Mouse (Mus musculus) MEL (cell line): ENCODE data around the gene Klhl30. TPM values are rescaled to one million over a fixed set of nuclear protein-coding genes. Genes with fewer than 3 reads are reported as not detected.
A peak's percentile ranks its signal among the peaks of the same experiment; 100 is the strongest.

Experiments
- DNase-seq: peaks from one replicate; pipeline ENCODE4 v3.0.0; 2011; ENCODE audit warnings: low read depth, low spot score
- H3K27ac ChIP-seq: 2 replicates; pipeline ENCODE4 v1.5.1; 2012; ENCODE audit warnings: low read depth, mild to moderate bottlenecking, control low read depth, low read length, moderate library complexity; ENCODE audit not compliant: control insufficient read depth
- H3K27me3 ChIP-seq, 2 experiments: fragments of 150-350 bp in 1 of 2; sonication (generic) in 1 of 2; 2 replicates each; pipeline ENCODE4 v1.6.1; 2012; ENCODE audit warnings: low read length in 2 of 2, mild to moderate bottlenecking in 2 of 2, improper control_type of control experiment in 1 of 2, moderate library complexity in 1 of 2; ENCODE audit not compliant: insufficient read depth in 2 of 2, control insufficient read depth in 1 of 2
- H3K36me3 ChIP-seq, 2 experiments: 2 replicates each; pipeline ENCODE4 v1.6.1; 2012 to 2014; ENCODE audit warnings: low read length in 2 of 2, improper control_type of control experiment in 1 of 2, inconsistent platforms in 1 of 2, mild to moderate bottlenecking in 1 of 2; ENCODE audit not compliant: insufficient read depth in 2 of 2, control insufficient read depth in 1 of 2
- H3K4me1 ChIP-seq, 2 experiments: fragments of 150-350 bp in 1 of 2; sonication (generic) in 1 of 2; 2 replicates each; pipeline ENCODE4 v1.6.1; 2012; ENCODE audit warnings: low read length in 2 of 2, improper control_type of control experiment in 1 of 2, mild to moderate bottlenecking in 1 of 2; ENCODE audit not compliant: insufficient read depth in 2 of 2, control insufficient read depth in 1 of 2
- H3K4me3 ChIP-seq, 2 experiments: fragments of 150-350 bp in 1 of 2; sonication (generic) in 1 of 2; 2 replicates each; pipeline ENCODE4 v1.5.1; 2012; ENCODE audit warnings: low read depth in 2 of 2, low read length in 2 of 2, mild to moderate bottlenecking in 2 of 2, moderate library complexity in 2 of 2, control low read depth in 1 of 2, improper control_type of control experiment in 1 of 2; ENCODE audit not compliant: control insufficient read depth in 1 of 2, insufficient read depth in 1 of 2
- H3K79me2 ChIP-seq: 2 replicates; pipeline ENCODE4 v1.6.1; 2012; ENCODE audit warnings: mild to moderate bottlenecking, low read length, moderate library complexity; ENCODE audit not compliant: control insufficient read depth, poor library complexity, insufficient read depth
- H3K9ac ChIP-seq: 2 replicates; pipeline ENCODE4 v1.6.1; 2012; ENCODE audit warnings: low read depth, mild to moderate bottlenecking, control low read depth, low read length, moderate library complexity; ENCODE audit not compliant: control insufficient read depth, poor library complexity, severe bottlenecking
- H3K9me3 ChIP-seq: fragments of 150-350 bp; sonication (generic); replicated peaks from 2 replicates; pipeline ENCODE4 v1.6.1; 2012; ENCODE audit warnings: mild to moderate bottlenecking, low read length, improper control_type of control experiment, moderate library complexity; ENCODE audit not compliant: insufficient read depth
- CHD2 ChIP-seq: IDR thresholded peaks from 2 replicates; pipeline ENCODE4 v1.6.1; 2011; ENCODE audit warnings: low read length, improper control_type of control experiment
- CTCF ChIP-seq, 3 experiments: IDR thresholded peaks in 2 of 3; conservative IDR thresholded peaks in 1 of 3; 2 replicates each; pipeline ENCODE4 v1.5.1; 2011 to 2012; ENCODE audit warnings: low read length in 3 of 3, low read depth in 2 of 3, mild to moderate bottlenecking in 2 of 3, improper control_type of control experiment in 1 of 3, inconsistent platforms in 1 of 3, mixed read lengths in 1 of 3, moderate library complexity in 1 of 3; ENCODE audit not compliant: control insufficient read depth in 1 of 3, insufficient read depth in 1 of 3, poor library complexity in 1 of 3, severe bottlenecking in 1 of 3
- ELF1 ChIP-seq: IDR thresholded peaks from 2 replicates; pipeline ENCODE4 v1.6.1; 2014; ENCODE audit warnings: low read depth, mild to moderate bottlenecking, inconsistent platforms, low read length, improper control_type of control experiment, moderate library complexity
- HCFC1 ChIP-seq: IDR thresholded peaks from 2 replicates; pipeline ENCODE4 v1.6.1; 2012; ENCODE audit warnings: low read depth, mild to moderate bottlenecking, inconsistent platforms, low read length, improper control_type of control experiment, moderate library complexity
- JUND ChIP-seq: IDR thresholded peaks from 2 replicates; pipeline ENCODE4 v1.6.1; 2011; ENCODE audit warnings: low read depth, mild to moderate bottlenecking, improper control_type of control experiment, low read length
- MAFK ChIP-seq: IDR thresholded peaks from 2 replicates; pipeline ENCODE4 v1.6.1; 2011; ENCODE audit warnings: low read depth, mild to moderate bottlenecking, low read length, improper control_type of control experiment, borderline replicate concordance
- MAX ChIP-seq: IDR thresholded peaks from 2 replicates; pipeline ENCODE4 v1.6.1; 2011; ENCODE audit warnings: low read length, improper control_type of control experiment
- MAZ ChIP-seq: IDR thresholded peaks from 2 replicates; pipeline ENCODE4 v1.6.1; 2012; ENCODE audit warnings: low read depth, mild to moderate bottlenecking, inconsistent platforms, low read length, improper control_type of control experiment
- MXI1 ChIP-seq: IDR thresholded peaks from 2 replicates; pipeline ENCODE4 v1.6.1; 2011; ENCODE audit warnings: mild to moderate bottlenecking, low read depth, low read length, improper control_type of control experiment
- MYB ChIP-seq: IDR thresholded peaks from 2 replicates; pipeline ENCODE4 v1.6.1; 2011; ENCODE audit warnings: mild to moderate bottlenecking, low read depth, low read length, improper control_type of control experiment
- NELFE ChIP-seq: IDR thresholded peaks from 2 replicates; pipeline ENCODE4 v1.6.1; 2011; ENCODE audit warnings: low read depth, low read length, improper control_type of control experiment
- NRF1 ChIP-seq: IDR thresholded peaks from 2 replicates; pipeline ENCODE4 v1.6.1; 2014; ENCODE audit warnings: low read depth, mild to moderate bottlenecking, inconsistent platforms, low read length, improper control_type of control experiment, moderate library complexity; ENCODE audit not compliant: poor library complexity, insufficient read depth, severe bottlenecking
- POLR2A ChIP-seq, 2 experiments: IDR thresholded peaks; 2 replicates each; pipeline ENCODE4 v1.6.1; 2011 to 2012; ENCODE audit warnings: low read length in 2 of 2, mild to moderate bottlenecking in 2 of 2, control low read depth in 1 of 2, improper control_type of control experiment in 1 of 2, low read depth in 1 of 2, moderate library complexity in 1 of 2; ENCODE audit not compliant: control insufficient read depth in 1 of 2, insufficient read depth in 1 of 2, poor library complexity in 1 of 2
- POLR2AphosphoS2 ChIP-seq: IDR thresholded peaks from 2 replicates; pipeline ENCODE4 v1.6.1; 2011; ENCODE audit warnings: low read length, improper control_type of control experiment
- RAD21 ChIP-seq: IDR thresholded peaks from 2 replicates; pipeline ENCODE4 v1.6.1; 2011; ENCODE audit warnings: mild to moderate bottlenecking, low read depth, low read length, improper control_type of control experiment
- RCOR1 ChIP-seq: IDR thresholded peaks from 2 replicates; pipeline ENCODE4 v1.6.1; 2012; ENCODE audit warnings: low read depth, mild to moderate bottlenecking, inconsistent platforms, low read length, improper control_type of control experiment
- SMC3 ChIP-seq: IDR thresholded peaks from 2 replicates; pipeline ENCODE4 v1.6.1; 2011; ENCODE audit warnings: low read depth, low read length, improper control_type of control experiment
- TAL1 ChIP-seq: IDR thresholded peaks from 2 replicates; pipeline ENCODE4 v1.6.1; 2012; ENCODE audit warnings: mild to moderate bottlenecking, inconsistent platforms, low read length, moderate library complexity, mixed read lengths
- TBP ChIP-seq: IDR thresholded peaks from 2 replicates; pipeline ENCODE4 v1.8.0; 2011; ENCODE audit warnings: low read depth, low read length, improper control_type of control experiment
- TCF12 ChIP-seq: IDR thresholded peaks from 2 replicates; pipeline ENCODE4 v1.6.1; 2014; ENCODE audit warnings: low read depth, mild to moderate bottlenecking, inconsistent platforms, low read length, improper control_type of control experiment, moderate library complexity
- UBTF ChIP-seq: IDR thresholded peaks from 2 replicates; pipeline ENCODE4 v1.6.1; 2012; ENCODE audit warnings: low read depth, mild to moderate bottlenecking, inconsistent platforms, low read length, improper control_type of control experiment, moderate library complexity, borderline replicate concordance; ENCODE audit not compliant: insufficient read depth
- ZC3H11A ChIP-seq: IDR thresholded peaks from 2 replicates; pipeline ENCODE4 v1.6.1; 2012; ENCODE audit warnings: low read depth, mild to moderate bottlenecking, inconsistent platforms, low read length, improper control_type of control experiment
- polyA plus RNA-seq, 2 experiments: library from polyadenylated mRNA; stranded (reverse) in 1 of 2; unstranded in 1 of 2; fragments of >175 nt in 1 of 2; fragments of >200 nt in 1 of 2; gene quantifications; 2 replicates each; pipeline versions ENCODE4 v1.2.1 to v1.2.4; 2012; ENCODE audit warnings: low replicate concordance in 2 of 2, low read depth in 1 of 2; ENCODE audit not compliant: insufficient read length in 2 of 2, insufficient read depth in 1 of 2, missing spikeins in 1 of 2
- total RNA-seq: library from RNA; depleted of rRNA; stranded (reverse); fragments of 300-350 nt; gene quantifications from 2 replicates; pipeline ENCODE4 v1.2.3, GENCODE M21; 2012

The Klhl30 gene
- total and polyA plus RNA-seq, 3 experiments, result not detected

GRCm38 (mm10) chr1:91346892-91347291 is 3.9 kb upstream of the Klhl30 start:
- Histone ChIP-seq H3K79me2 (no peaks in the 10 kb centered on the region), H3K9ac (no peak overlapping the region), H3K27ac (no peak overlapping the region), H3K4me3 (no peak overlapping the region), H3K4me1 (no peaks in the 10 kb centered on the region), H3K36me3 (no peaks in the 10 kb centered on the region), H3K27me3 (no peaks in the 10 kb centered on the region; a peak in 1 of 4 replicates), H3K9me3 (no peaks in the 10 kb centered on the region)
- TF ChIP-seq CTCF (IDR thresholded peaks at IDR 0.05 in 2 of 3, conservative IDR thresholded peaks at IDR 0.05 in 1 of 3; ENCODE audit: control insufficient read depth in 1 of 3, insufficient read depth in 1 of 3, low read depth in 2 of 3, low read length in 3 of 3, poor library complexity in 1 of 3, severe bottlenecking in 1 of 3), result peak; percentile 90 to 98 (median 90)
- peak; percentile 62; the same call in 1 of the 2 replicates for TF ChIP-seq ZC3H11A
- no peak for TF ChIP-seq POLR2AphosphoS2
- no peak for TF ChIP-seq MAZ
- no peak for TF ChIP-seq JUND
- peak; percentile 77 for TF ChIP-seq RAD21
- TF ChIP-seq SMC3, result peak; percentile 88
- peak; percentile 79 for DNase-seq

- H3K4me3 ChIP-seq, result no peak overlapping the region
- no peak for TF ChIP-seq MYB
- TF ChIP-seq CHD2, result no peak
- no peak for TF ChIP-seq NELFE
- no peak for TF ChIP-seq UBTF
- no peak for TF ChIP-seq MAX
- TF ChIP-seq, all 39 proteins: peak for 0
- Histone ChIP-seq H3K4me1 (no peaks in the 10 kb centered on the region), H3K27me3 (no peaks in the 10 kb centered on the region; a peak in 1 of 4 replicates), H3K79me2 (no peaks in the 10 kb centered on the region), H3K9me3 (no peaks in the 10 kb centered on the region), H3K9ac (no peak overlapping the region), H3K36me3 (no peaks in the 10 kb centered on the region), H3K27ac (no peak overlapping the region)
- no peak for DNase-seq
Observed at GRCm38 (mm10) chr1:91351249-91351648, 433 bp downstream of the Klhl30 start.

DNA sequence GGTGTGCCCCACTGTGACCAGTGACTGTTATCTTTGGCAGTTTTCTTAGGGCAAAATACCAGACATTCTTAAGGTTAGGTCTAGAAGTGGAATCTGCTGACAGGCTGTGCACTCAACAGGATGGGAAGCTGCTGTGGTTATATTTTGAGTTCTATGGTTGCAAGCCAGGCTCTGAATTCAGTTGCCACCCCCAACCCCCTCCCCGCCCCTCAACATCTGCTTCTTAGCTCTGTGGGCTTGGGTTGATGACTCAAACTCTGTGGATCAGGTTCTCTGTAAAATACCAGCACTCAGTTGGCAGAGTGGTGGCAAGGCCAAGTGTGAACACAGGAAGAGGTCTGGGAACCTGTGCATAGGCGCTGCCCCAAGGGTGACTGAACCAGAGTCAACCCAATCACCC is 1.5 kb downstream of the Klhl30 start:
- Histone ChIP-seq H3K27me3 (no peaks in the 10 kb centered on the region; a peak in 1 of 4 replicates), H3K27ac (no peak overlapping the region), H3K79me2 (no peaks in the 10 kb centered on the region), H3K4me3 (no peak overlapping the region), H3K36me3 (no peaks in the 10 kb centered on the region), H3K9me3 (no peaks in the 10 kb centered on the region), H3K4me1 (no peaks in the 10 kb centered on the region), H3K9ac (no peak overlapping the region)
- DNase-seq, result no peak
- TF ChIP-seq TCF12, result no peak
- TF ChIP-seq SMC3, result no peak
- no peak for TF ChIP-seq UBTF
- TF ChIP-seq RAD21, result no peak
- no peak for TF ChIP-seq HCFC1
- no peak for TF ChIP-seq MYB
- TF ChIP-seq TBP, result no peak
- TF ChIP-seq POLR2A (IDR thresholded peaks at IDR 0.05; ENCODE audit: control insufficient read depth in 1 of 2, insufficient read depth in 1 of 2, low read depth in 1 of 2, low read length in 2 of 2, poor library complexity in 1 of 2), result no peak
- no peak for TF ChIP-seq MAFK
- no peak for TF ChIP-seq MXI1
- TF ChIP-seq RCOR1, result no peak
- no peak for TF ChIP-seq TAL1
- no peak for TF ChIP-seq ELF1
- TF ChIP-seq NRF1, result no peak
